In the genomic region with DNA sequence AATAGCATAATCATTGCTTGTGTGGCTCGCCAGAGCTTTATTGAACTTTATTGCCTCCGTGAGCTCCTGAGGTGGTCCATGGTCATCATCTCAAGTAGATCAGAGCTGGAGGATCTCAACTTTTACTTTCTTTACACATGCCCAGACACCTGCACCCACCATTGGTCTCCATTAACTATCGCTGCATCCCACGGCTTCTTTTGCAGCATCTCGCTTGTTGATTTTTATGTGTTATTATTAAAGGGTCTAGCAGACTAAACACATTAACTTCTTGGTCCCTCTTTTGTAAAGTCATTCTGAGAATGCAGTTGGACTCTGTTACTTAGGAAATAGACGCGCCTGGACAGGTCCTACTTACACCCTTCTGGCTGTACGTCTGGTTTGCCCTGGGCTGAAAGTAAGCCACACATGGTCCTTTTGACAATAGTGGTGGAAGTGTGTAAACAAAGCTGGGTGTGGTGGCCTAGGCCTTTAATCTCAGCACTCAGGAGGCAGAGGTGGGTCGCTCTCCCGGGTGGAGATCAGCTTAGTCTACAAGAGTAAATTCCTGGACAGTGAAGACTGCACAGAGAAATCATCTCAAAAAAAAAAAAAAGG, we compare ENCODE assay signal across 8 mouse cellular contexts. TPM values are rescaled to one million over a fixed set of nuclear protein-coding genes. Genes with fewer than 3 reads are reported as not detected.
A peak's percentile ranks its signal among the peaks of the same experiment; 100 is the strongest.
DNase-seq lines count a peak whose midpoint lies in the region; ATAC-seq and TF ChIP-seq lines count a peak whose summit lies in the region.

No protein-coding gene starts in this region.

- H3K4me3 ChIP-seq in testis, adult 2 months (ENCODE audit: control insufficient read depth, low read depth, low read length) = peak overlapping the region; percentile 83
- peak overlapping the region; percentile 100 for H3K4me3 ChIP-seq in limb, embryonic 14.5 days (replicated peaks; ENCODE audit: low read length)
- peak overlapping the region; percentile 80 for H3K4me3 ChIP-seq in stomach, postnatal 0 days (ENCODE audit: low read depth, low read length)

- no peaks in the 10 kb centered on the region for H3K9me3 ChIP-seq in limb, embryonic 14.5 days (ENCODE audit: control insufficient read depth, low read length)
- H3K9me3 ChIP-seq in stomach, postnatal 0 days (ENCODE audit: control insufficient read depth, low read length) = no peaks in the 10 kb centered on the region

- H3K36me3 ChIP-seq in testis, adult 2 months (ENCODE audit: control insufficient read depth, insufficient read depth, low read length) = no peaks in the 10 kb centered on the region
- 0 out of 2 replicates have a peak, but pooled peaks cover 7% of the 10 kb centered on the region for H3K36me3 ChIP-seq in limb, embryonic 14.5 days (ENCODE audit: control insufficient read depth, insufficient read depth, low read length)
- no peaks in the 10 kb centered on the region for H3K36me3 ChIP-seq in stomach, postnatal 0 days (ENCODE audit: control insufficient read depth, insufficient read depth, low read length)

- DNase-seq in cerebellum, postnatal 14 days = peak; percentile 12 to 23
- DNase-seq in cerebellum, adult 18-20 months = no peak
- no peak for DNase-seq in testis, postnatal 14 days (ENCODE audit: low spot score)
- no peak for DNase-seq in limb, embryonic 14.5 days (ENCODE audit: low spot score)
- peak; percentile 62 for DNase-seq in stomach, postnatal 0 days (ENCODE audit: low spot score)
- DNase-seq in layer of hippocampus, postnatal 25 days (ENCODE audit: extremely low spot score in 1 of 2, low spot score in 1 of 2) = no peak
- DNase-seq in thymus, postnatal 36 days = no peak

- peak overlapping the region; percentile 79 for H3K27ac ChIP-seq in testis, adult 2 months (ENCODE audit: control insufficient read depth, insufficient read depth, low read depth, low read length)
- H3K27ac ChIP-seq in limb, embryonic 14.5 days (replicated peaks; ENCODE audit: low read depth, low read length) = no peak overlapping the region
- H3K27ac ChIP-seq in stomach, postnatal 0 days (replicated peaks) = peak overlapping the region; percentile 75

- no peak for ATAC-seq in limb, embryonic 14.5 days (ENCODE audit: low FRiP score, low read depth)
- peak; percentile 55 for ATAC-seq in stomach, postnatal 0 days (ENCODE audit: low FRiP score, low TSS enrichment)

- TF ChIP-seq POLR2A in testis, adult 2 months (IDR thresholded peaks at IDR 0.05; ENCODE audit: control insufficient read depth, low read depth, low read length) = no peak
- no peak for TF ChIP-seq POLR2A in limb, embryonic 14.5 days (IDR thresholded peaks at IDR 0.05; ENCODE audit: borderline replicate concordance, extremely low read depth, insufficient read depth, insufficient read length)

- H3K27me3 ChIP-seq in testis, adult 2 months (ENCODE audit: control insufficient read depth, insufficient read depth, low read length) = no peaks in the 10 kb centered on the region
- H3K27me3 ChIP-seq in limb, embryonic 14.5 days (ENCODE audit: control insufficient read depth, insufficient read depth, low read length) = no peaks in the 10 kb centered on the region
- H3K27me3 ChIP-seq in stomach, postnatal 0 days (ENCODE audit: control insufficient read depth, insufficient read depth, low read length) = no peaks in the 10 kb centered on the region

- peak overlapping the region; percentile 51 for H3K4me2 ChIP-seq in limb, embryonic 14.5 days (replicated peaks; ENCODE audit: low read depth, low read length, severe bottlenecking)
- H3K4me2 ChIP-seq in stomach, postnatal 0 days (replicated peaks; ENCODE audit: low read depth) = peak overlapping the region; percentile 39

- no peak for TF ChIP-seq EP300 in stomach, postnatal 0 days (optimal IDR thresholded peaks at IDR 0.05)

- WGBS in limb, embryonic 14.5 days = 83% methylated on average over 10 of the region's 10 CpGs
- 61% methylated on average over 10 of the region's 10 CpGs for WGBS in stomach, postnatal 0 days

- 0 out of 2 replicates have a peak overlapping the region, but pooled peaks have one; percentile 87 for H3K9ac ChIP-seq in limb, embryonic 14.5 days (ENCODE audit: low read depth, low read length, severe bottlenecking)
- 0 out of 2 replicates have a peak overlapping the region, but pooled peaks have one; percentile 50 for H3K9ac ChIP-seq in stomach, postnatal 0 days (ENCODE audit: low read length)

- no peak for TF ChIP-seq CTCF in testis, adult 2 months (IDR thresholded peaks at IDR 0.05; ENCODE audit: control insufficient read depth, insufficient read depth, insufficient replicate concordance, low read depth, low read length)
- no peak for TF ChIP-seq CTCF in stomach, postnatal 0 days (IDR thresholded peaks at IDR 0.05; ENCODE audit: low read depth)

- peaks cover 2% of the 10 kb centered on the region; the same call in 1 of the 2 replicates for H3K4me1 ChIP-seq in testis, adult 2 months (ENCODE audit: control insufficient read depth, insufficient read depth, low read length)
- peaks cover 8% of the 10 kb centered on the region for H3K4me1 ChIP-seq in limb, embryonic 14.5 days (ENCODE audit: control insufficient read depth, insufficient read depth, low read length)
- no peaks in the 10 kb centered on the region for H3K4me1 ChIP-seq in stomach, postnatal 0 days (replicated peaks; ENCODE audit: control insufficient read depth, insufficient read depth)

RNA-seq across cellular contexts. Expression of a gene that starts 0.8 kb away (rescaled TPM):
- 38.8 and 46.6 TPM in 2 replicates for polyA plus RNA-seq in testis, adult 2 months (2012; rRNA removed)
- polyA plus RNA-seq in limb, embryonic 14.5 days (2012; rRNA removed) = 43.0 and 45.9 TPM in 2 replicates
- 65.1 and 76.3 TPM in 2 replicates for polyA plus RNA-seq in limb, embryonic 14.5 days (2014; fragmentation: Nextera tagmentation; extraction: Ambion mirVana)
- 44.8 and 45.2 TPM in 2 replicates for polyA plus RNA-seq in stomach, postnatal 0 days (2015; fragmentation: Nextera tagmentation; extraction: Ambion mirVana)
- total RNA-seq in layer of hippocampus, postnatal 25 days (2021) = 100 to 1,000 TPM; 143 to 144 TPM

RNA-seq across cellular contexts. Expression of a gene that starts 13.2 kb away (rescaled TPM):
- 23.4 and 24.9 TPM in 2 replicates for polyA plus RNA-seq in testis, adult 2 months (2012; rRNA removed)
- polyA plus RNA-seq in limb, embryonic 14.5 days (2012; rRNA removed) = 96.7 and 101 TPM in 2 replicates
- polyA plus RNA-seq in limb, embryonic 14.5 days (2014; fragmentation: Nextera tagmentation; extraction: Ambion mirVana) = 70.9 and 91.4 TPM in 2 replicates
- 64.1 and 90.2 TPM in 2 replicates for polyA plus RNA-seq in stomach, postnatal 0 days (2015; fragmentation: Nextera tagmentation; extraction: Ambion mirVana)
- 10 to 100 TPM; 58.5 to 63.1 TPM for total RNA-seq in layer of hippocampus, postnatal 25 days (2021)

RNA-seq across cellular contexts. Expression of a gene that starts 51.6 kb away (rescaled TPM):
- 19.6 and 20.8 TPM in 2 replicates for polyA plus RNA-seq in testis, adult 2 months (2012; rRNA removed)
- polyA plus RNA-seq in limb, embryonic 14.5 days (2012; rRNA removed) = 34.7 and 36.3 TPM in 2 replicates
- 36.9 and 39.2 TPM in 2 replicates for polyA plus RNA-seq in limb, embryonic 14.5 days (2014; fragmentation: Nextera tagmentation; extraction: Ambion mirVana)
- 19.3 and 20.7 TPM in 2 replicates for polyA plus RNA-seq in stomach, postnatal 0 days (2015; fragmentation: Nextera tagmentation; extraction: Ambion mirVana)
- 10 to 100 TPM; 18.7 to 22.7 TPM for total RNA-seq in layer of hippocampus, postnatal 25 days (2021)

RNA-seq across cellular contexts. Expression of a gene that starts 56.4 kb away (rescaled TPM):
- polyA plus RNA-seq in testis, adult 2 months (2012; rRNA removed) = 26.5 and 35.7 TPM in 2 replicates
- polyA plus RNA-seq in limb, embryonic 14.5 days (2012; rRNA removed) = 8.1 and 17.1 TPM in 2 replicates
- 10.7 and 12.2 TPM in 2 replicates for polyA plus RNA-seq in limb, embryonic 14.5 days (2014; fragmentation: Nextera tagmentation; extraction: Ambion mirVana)
- 9.1 and 10.8 TPM in 2 replicates for polyA plus RNA-seq in stomach, postnatal 0 days (2015; fragmentation: Nextera tagmentation; extraction: Ambion mirVana)
- 10 to 100 TPM; 20.6 to 25.9 TPM for total RNA-seq in layer of hippocampus, postnatal 25 days (2021)

Comparison
In these comparisons a context has a peak if more than half of its experiments do, and no peak if none do; other contexts are left out.
1. DNase-seq: peak in cerebellum, postnatal 14 days (2 of 2) and stomach, postnatal 0 days (single experiment); none in cerebellum, adult 18-20 months (0 of 2), testis, postnatal 14 days (single experiment), limb, embryonic 14.5 days (single experiment), layer of hippocampus, postnatal 25 days (0 of 2) and thymus, postnatal 36 days (0 of 2).
2. Peak in every context shown above with its lines, with median percentiles within 50 percentile points of each other: H3K4me3 ChIP-seq.